Mouse (Mus musculus) cortical plate, adult 2 months (tissue): ENCODE measurements at regions not wholly inside any gene's neighbourhood (a gene's known extent, or its start where the extent isn't known, plus 50 kb on each side); places are given as distances from the start of the nearest gene placed in this dataset.

Experiments used
- CTCF ChIP-seq: fragments of 200-500 bp; IDR thresholded peaks from 2 replicates; pipeline ENCODE4 v1.5.1; 2011; ENCODE audit warnings: mild to moderate bottlenecking, control low read depth, low read length; ENCODE audit not compliant: insufficient read depth; ENCODE audit errors: extremely low read depth
- POLR2A ChIP-seq: fragments of 200-500 bp; IDR thresholded peaks from 2 replicates; pipeline ENCODE4 v1.6.1; 2011; ENCODE audit warnings: mild to moderate bottlenecking, low read length, control low read depth; ENCODE audit not compliant: insufficient read depth; ENCODE audit errors: extremely low read depth

- TF ChIP-seq CTCF (no peak), POLR2A (no peak)
These were observed 111.8 kb downstream of the Banf2 start for GRCm38 (mm10) chr2:144144486-144145136.
